Mouse (Mus musculus): Measurements from ENCODE around the gene Hs3st4. TPM values are rescaled to one million over a fixed set of nuclear protein-coding genes. Genes with fewer than 3 reads are reported as not detected.

The Hs3st4 gene
- total RNA-seq, 2 experiments from 2014 or later: 92.2 to 107 TPM

GRCm38 (mm10) chr7:124270734-124271133, 288.1 kb downstream of the Hs3st4 start:
- 0 out of 2 replicates have a peak, but pooled peaks have one; percentile 19 for TF ChIP-seq CTCF (conservative IDR thresholded peaks at IDR 0.05)
- no peak overlapping the region for H3K27ac ChIP-seq
- H3K4me3 ChIP-seq: no peak overlapping the region
- DNase-seq (ENCODE audit: low spot score in 2 of 2): no peak

- TF ChIP-seq CTCF (conservative IDR thresholded peaks at IDR 0.05): no peak
- no peak for DNase-seq (ENCODE audit: low spot score in 2 of 2)
- Histone ChIP-seq H3K4me3 (no peak overlapping the region), H3K27ac (0 out of 2 replicates have a peak overlapping the region, but pooled peaks have one; percentile 3)
Observed at GRCm38 (mm10) chr7:124289873-124290272, 307.2 kb downstream of the Hs3st4 start.

- H3K4me3 ChIP-seq: no peak overlapping the region
- peak; percentile 44 to 74 for DNase-seq (ENCODE audit: low spot score in 2 of 2)
- TF ChIP-seq CTCF (conservative IDR thresholded peaks at IDR 0.05): no peak
- H3K27ac ChIP-seq: peak overlapping the region; percentile 69
Observed at GRCm38 (mm10) chr7:124319451-124319850, 336.8 kb downstream of the Hs3st4 start.

GRCm38 (mm10) chr7:124335635-124336034, 353.0 kb downstream of the Hs3st4 start:
- no peak for DNase-seq (ENCODE audit: low spot score in 2 of 2)
- no peak overlapping the region for H3K4me3 ChIP-seq
- TF ChIP-seq CTCF (conservative IDR thresholded peaks at IDR 0.05): no peak
- H3K27ac ChIP-seq: no peak overlapping the region

- TF ChIP-seq CTCF (conservative IDR thresholded peaks at IDR 0.05): no peak
- Histone ChIP-seq H3K4me3 (no peak overlapping the region), H3K27ac (peak overlapping the region; percentile 14; the same call in 1 of the 2 replicates)
- DNase-seq (ENCODE audit: low spot score in 2 of 2): no peak
Observed at GRCm38 (mm10) chr7:124341510-124341909, 358.8 kb downstream of the Hs3st4 start.

GRCm38 (mm10) chr7:124347218-124348017, 364.7 kb downstream of the Hs3st4 start:
- H3K27ac ChIP-seq: peak overlapping the region; percentile 88
- TF ChIP-seq CTCF (conservative IDR thresholded peaks at IDR 0.05): no peak
- DNase-seq (ENCODE audit: low spot score in 2 of 2): peak; percentile 33 to 53
- H3K4me3 ChIP-seq: peak overlapping the region; percentile 31

GRCm38 (mm10) chr7:124354035-124354434, 371.4 kb downstream of the Hs3st4 start:
- no peak for DNase-seq (ENCODE audit: low spot score in 2 of 2)
- Histone ChIP-seq H3K4me3 (no peak overlapping the region), H3K27ac (no peak overlapping the region)
- TF ChIP-seq CTCF (conservative IDR thresholded peaks at IDR 0.05): no peak

- TF ChIP-seq CTCF (conservative IDR thresholded peaks at IDR 0.05): no peak
- Histone ChIP-seq H3K4me3 (no peak overlapping the region), H3K27ac (peak overlapping the region; percentile 44; the same call in 1 of the 2 replicates)
- DNase-seq (ENCODE audit: low spot score in 2 of 2): peak; percentile 38 to 47
Observed at GRCm38 (mm10) chr7:124358068-124358467, 375.4 kb downstream of the Hs3st4 start.

GRCm38 (mm10) chr7:124359836-124360235, 377.2 kb downstream of the Hs3st4 start:
- Histone ChIP-seq H3K4me3 (no peak overlapping the region), H3K27ac (no peak overlapping the region)
- no peak for TF ChIP-seq CTCF (conservative IDR thresholded peaks at IDR 0.05)
- no peak for DNase-seq (ENCODE audit: low spot score in 2 of 2)

- H3K4me3 ChIP-seq: no peak overlapping the region
- no peak for TF ChIP-seq CTCF (conservative IDR thresholded peaks at IDR 0.05)
- DNase-seq (ENCODE audit: low spot score in 2 of 2): no peak
- no peak overlapping the region for H3K27ac ChIP-seq
Observed at GRCm38 (mm10) chr7:124372297-124372696, 389.6 kb downstream of the Hs3st4 start.

- Histone ChIP-seq H3K4me3 (no peak overlapping the region), H3K27ac (no peak overlapping the region)
- TF ChIP-seq CTCF (conservative IDR thresholded peaks at IDR 0.05): no peak
- DNase-seq (ENCODE audit: low spot score in 2 of 2): no peak
Observed at GRCm38 (mm10) chr7:124372697-124373096, 390.0 kb downstream of the Hs3st4 start.

GRCm38 (mm10) chr7:124383489-124383888, 400.8 kb downstream of the Hs3st4 start:
- Histone ChIP-seq H3K4me3 (no peak overlapping the region), H3K27ac (no peak overlapping the region)
- peak; percentile 76 for TF ChIP-seq CTCF (conservative IDR thresholded peaks at IDR 0.05)
- no peak for DNase-seq (ENCODE audit: low spot score in 2 of 2)

GRCm38 (mm10) chr7:124399184-124399583, 416.5 kb downstream of the Hs3st4 start:
- no peak for DNase-seq (ENCODE audit: low spot score in 2 of 2)

GRCm38 (mm10) chr7:124426951-124427350, 444.3 kb downstream of the Hs3st4 start:
- no peak for DNase-seq (ENCODE audit: low spot score in 2 of 2)
- Histone ChIP-seq H3K27ac (no peak overlapping the region), H3K4me3 (no peak overlapping the region)
- no peak for TF ChIP-seq CTCF (conservative IDR thresholded peaks at IDR 0.05)

More at GRCm38 (mm10) chr7:124399184-124399583, 416.5 kb downstream of the Hs3st4 start:
- no peak for TF ChIP-seq CTCF (conservative IDR thresholded peaks at IDR 0.05)
- H3K4me3 ChIP-seq: no peak overlapping the region
- no peak overlapping the region for H3K27ac ChIP-seq
